Mouse (Mus musculus): ENCODE data around the gene Ammecr1.

GRCm38 (mm10) chrX:142928430-142928829, 38.1 kb downstream of the Ammecr1 start:
- no peak for TF ChIP-seq CTCF (conservative IDR thresholded peaks at IDR 0.05; ENCODE audit: insufficient read depth, insufficient read length, low read depth, low read length)
- no peak for TF ChIP-seq POLR2A (IDR thresholded peaks at IDR 0.05; ENCODE audit: low read depth, low read length)
